Mouse (Mus musculus): Measurements from ENCODE around the gene Iqcd. TPM values are rescaled to one million over a fixed set of nuclear protein-coding genes. Genes with fewer than 3 reads are reported as not detected.

The Iqcd gene
- polyA plus RNA-seq, 2 experiments, result 0.12 to 1.4 TPM

DNA sequence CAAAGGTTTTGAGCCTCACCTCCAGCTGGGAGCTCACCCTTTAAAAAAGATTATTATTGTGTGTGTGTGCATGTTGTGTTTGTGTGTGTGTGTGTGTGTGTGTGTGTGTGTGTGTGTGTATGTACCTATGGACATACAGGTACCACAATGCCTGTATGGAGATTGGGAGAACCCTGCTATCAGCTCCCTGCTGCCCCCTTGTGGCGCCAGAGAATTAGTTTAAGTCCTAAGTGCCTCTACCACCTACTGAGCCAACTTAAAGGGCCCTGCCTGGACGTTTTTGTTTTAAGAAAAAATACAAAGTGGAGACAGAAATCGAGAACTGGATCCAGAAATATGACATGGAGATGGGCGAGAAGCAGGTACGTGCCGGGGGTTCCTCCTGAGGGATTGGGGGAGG lies 16.0 kb downstream of the Iqcd start:
- H3K9ac ChIP-seq (ENCODE audit: low read depth, low read length, severe bottlenecking), result 0 out of 2 replicates have a peak overlapping the region, but pooled peaks have one; percentile 25
- peak overlapping the region; percentile 35 for H3K4me3 ChIP-seq (replicated peaks; ENCODE audit: low read length)
- DNase-seq (ENCODE audit: low spot score) (peak; percentile 76), ATAC-seq (ENCODE audit: low FRiP score, low read depth) (peak; percentile 46; the same call in 1 of the 2 replicates)
- peak overlapping the region; percentile 61 for H3K4me2 ChIP-seq (replicated peaks; ENCODE audit: low read depth, low read length, severe bottlenecking)
- 4% methylated on average over 6 of the region's 6 CpGs for WGBS
- H3K9me3 ChIP-seq (ENCODE audit: control insufficient read depth, low read length), result no peaks in the 10 kb centered on the region
- H3K27me3 ChIP-seq (ENCODE audit: control insufficient read depth, insufficient read depth, low read length), result no peaks in the 10 kb centered on the region
- no peak for TF ChIP-seq POLR2A (IDR thresholded peaks at IDR 0.05; ENCODE audit: borderline replicate concordance, extremely low read depth, insufficient read depth, insufficient read length)
- H3K4me1 ChIP-seq (ENCODE audit: control insufficient read depth, insufficient read depth, low read length), result no peaks in the 10 kb centered on the region
- H3K27ac ChIP-seq (replicated peaks; ENCODE audit: low read depth, low read length), result no peak overlapping the region
- H3K36me3 ChIP-seq (ENCODE audit: control insufficient read depth, insufficient read depth, low read length), result 0 out of 2 replicates have a peak, but pooled peaks cover 10% of the 10 kb centered on the region

DNA sequence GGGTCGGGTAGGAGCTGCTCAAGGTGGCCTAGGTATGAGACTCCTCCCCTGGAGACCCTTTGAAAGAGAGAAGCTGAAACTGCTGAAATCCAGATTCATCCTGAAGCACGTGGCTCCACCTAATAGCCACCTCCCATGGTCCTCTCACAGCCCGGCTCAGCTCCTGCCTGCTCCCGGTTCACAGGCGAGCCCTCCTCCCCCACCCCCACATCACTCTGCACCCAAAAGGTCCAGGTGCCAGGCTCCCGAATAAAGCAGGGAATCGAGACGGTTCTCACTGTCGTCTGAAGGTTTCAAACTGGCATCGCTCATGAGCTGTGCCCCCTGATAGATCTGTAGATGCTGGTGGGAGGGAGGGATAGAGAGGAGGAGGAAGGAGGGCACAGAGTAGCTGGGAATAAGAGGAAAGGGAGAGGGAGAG lies 16.4 kb downstream of the Iqcd start:
- DNase-seq (ENCODE audit: low spot score) (no peak), ATAC-seq (ENCODE audit: low FRiP score, low read depth) (peak; percentile 14; the same call in 1 of the 2 replicates)
- Histone ChIP-seq H3K9me3 (ENCODE audit: control insufficient read depth, low read length) (no peaks in the 10 kb centered on the region), H3K27me3 (ENCODE audit: control insufficient read depth, insufficient read depth, low read length) (no peaks in the 10 kb centered on the region), H3K4me3 (replicated peaks; ENCODE audit: low read length) (peak overlapping the region; percentile 35), H3K27ac (replicated peaks; ENCODE audit: low read depth, low read length) (no peak overlapping the region), H3K4me1 (ENCODE audit: control insufficient read depth, insufficient read depth, low read length) (no peaks in the 10 kb centered on the region), H3K9ac (ENCODE audit: low read depth, low read length, severe bottlenecking) (peak overlapping the region; percentile 25; the same call in 1 of the 2 replicates), H3K36me3 (ENCODE audit: control insufficient read depth, insufficient read depth, low read length) (0 out of 2 replicates have a peak, but pooled peaks cover 10% of the 10 kb centered on the region), H3K4me2 (replicated peaks; ENCODE audit: low read depth, low read length, severe bottlenecking) (peak overlapping the region; percentile 61)
- 4% methylated on average over 10 of the region's 10 CpGs for WGBS
- TF ChIP-seq POLR2A (IDR thresholded peaks at IDR 0.05; ENCODE audit: borderline replicate concordance, extremely low read depth, insufficient read depth, insufficient read length), result no peak

DNA sequence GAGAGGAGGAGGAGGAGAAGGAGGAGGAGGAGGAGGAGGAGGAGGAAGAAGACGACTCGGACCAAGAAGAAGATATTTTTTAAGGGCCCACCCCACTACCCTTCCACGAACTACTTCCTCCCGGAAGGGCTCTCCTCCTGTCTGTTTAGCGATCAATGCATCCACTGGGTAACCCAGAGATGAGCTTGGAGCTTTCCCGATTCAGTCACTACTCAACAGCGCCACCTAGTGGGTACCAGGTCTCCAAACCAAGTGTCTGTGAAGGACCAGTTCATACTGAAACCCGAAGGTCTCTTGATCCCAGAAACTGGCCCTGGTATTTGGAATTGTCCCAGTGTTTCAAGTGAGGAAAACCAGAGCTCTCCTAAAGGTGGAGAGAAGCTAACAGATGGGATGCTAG lies 16.9 kb downstream of the Iqcd start:
- TF ChIP-seq POLR2A (IDR thresholded peaks at IDR 0.05; ENCODE audit: borderline replicate concordance, extremely low read depth, insufficient read depth, insufficient read length), result 0 out of 2 replicates have a peak, but pooled peaks have one; percentile 23
- no peaks in the 10 kb centered on the region for H3K4me1 ChIP-seq (ENCODE audit: control insufficient read depth, insufficient read depth, low read length)
- 0 out of 2 replicates have a peak overlapping the region, but pooled peaks have one; percentile 25 for H3K9ac ChIP-seq (ENCODE audit: low read depth, low read length, severe bottlenecking)
- DNase-seq (ENCODE audit: low spot score), result peak; percentile 94
- WGBS, result 3% methylated on average over 7 of the region's 8 CpGs
- 0 out of 2 replicates have a peak, but pooled peaks cover 10% of the 10 kb centered on the region for H3K36me3 ChIP-seq (ENCODE audit: control insufficient read depth, insufficient read depth, low read length)
- no peaks in the 10 kb centered on the region for H3K9me3 ChIP-seq (ENCODE audit: control insufficient read depth, low read length)
- ATAC-seq (ENCODE audit: low FRiP score, low read depth), result peak; percentile 79
- H3K27me3 ChIP-seq (ENCODE audit: control insufficient read depth, insufficient read depth, low read length), result no peaks in the 10 kb centered on the region
- H3K4me2 ChIP-seq (replicated peaks; ENCODE audit: low read depth, low read length, severe bottlenecking), result peak overlapping the region; percentile 61
- H3K4me3 ChIP-seq (replicated peaks; ENCODE audit: low read length), result peak overlapping the region; percentile 35
- H3K27ac ChIP-seq (replicated peaks; ENCODE audit: low read depth, low read length), result no peak overlapping the region

DNA sequence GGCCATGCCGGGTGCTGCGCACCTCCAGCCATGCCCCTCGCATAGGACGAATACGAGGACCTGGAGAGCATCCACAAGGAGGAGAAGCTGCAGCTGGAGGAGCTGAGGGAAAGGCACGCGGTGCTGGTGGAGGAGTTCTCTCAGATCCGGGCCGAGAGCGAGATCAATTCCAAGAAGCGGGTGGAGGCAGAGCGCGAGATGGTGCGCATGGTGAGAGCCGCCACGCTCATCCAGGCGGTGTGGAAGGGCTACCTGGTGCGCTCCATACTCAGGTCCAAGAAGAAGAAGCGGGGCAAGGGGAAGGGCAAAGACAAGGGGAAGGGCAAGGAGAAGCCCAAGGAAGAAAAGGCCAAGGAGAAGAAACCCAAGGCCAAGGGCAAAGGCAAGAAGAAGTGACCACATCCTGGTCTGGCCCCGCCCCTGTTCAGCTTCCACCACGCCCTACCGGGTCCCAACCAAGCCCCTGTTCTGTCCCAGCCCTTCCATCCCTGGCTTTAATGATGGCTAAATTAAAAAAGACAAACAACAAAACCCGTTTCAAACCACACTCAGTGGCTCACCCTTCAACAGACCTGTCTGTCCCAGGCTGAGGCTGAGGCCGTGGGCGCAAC lies 17.9 kb downstream of the Iqcd start:
- Histone ChIP-seq H3K9ac (ENCODE audit: low read depth, low read length, severe bottlenecking) (no peak overlapping the region), H3K4me1 (ENCODE audit: control insufficient read depth, insufficient read depth, low read length) (peaks cover 8% of the 10 kb centered on the region), H3K4me2 (replicated peaks; ENCODE audit: low read depth, low read length, severe bottlenecking) (no peak overlapping the region), H3K4me3 (replicated peaks; ENCODE audit: low read length) (no peak overlapping the region), H3K9me3 (ENCODE audit: control insufficient read depth, low read length) (no peaks in the 10 kb centered on the region), H3K36me3 (ENCODE audit: control insufficient read depth, insufficient read depth, low read length) (0 out of 2 replicates have a peak, but pooled peaks cover 10% of the 10 kb centered on the region), H3K27ac (replicated peaks; ENCODE audit: low read depth, low read length) (no peak overlapping the region), H3K27me3 (ENCODE audit: control insufficient read depth, insufficient read depth, low read length) (no peaks in the 10 kb centered on the region)
- ATAC-seq (ENCODE audit: low FRiP score, low read depth) (no peak), DNase-seq (ENCODE audit: low spot score) (no peak)
- no peak for TF ChIP-seq POLR2A (IDR thresholded peaks at IDR 0.05; ENCODE audit: borderline replicate concordance, extremely low read depth, insufficient read depth, insufficient read length)
- WGBS, result 66% methylated on average over 25 of the region's 25 CpGs

DNA sequence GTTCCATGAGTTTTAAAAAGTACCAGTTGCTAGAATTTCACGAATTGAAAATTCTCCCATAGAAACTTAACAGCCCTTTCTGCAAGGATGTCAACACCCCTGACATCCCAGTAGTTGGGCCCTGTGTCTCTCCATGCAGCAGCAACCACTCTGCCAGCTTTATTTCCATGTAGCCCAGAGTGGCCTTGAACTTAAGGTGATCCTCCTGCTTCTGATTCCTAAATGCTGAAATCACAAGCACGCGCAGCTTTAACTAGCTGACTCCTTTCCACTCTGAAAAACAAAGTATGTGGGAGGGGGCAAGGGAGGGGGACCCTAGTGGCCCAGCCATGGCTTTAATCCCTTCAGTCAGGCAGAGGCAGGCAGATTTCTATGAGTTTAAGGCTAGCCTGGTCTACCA lies 18.5 kb downstream of the Iqcd start:
- no peak for ATAC-seq (ENCODE audit: low FRiP score, low read depth)
- WGBS, result 79% methylated on average over 3 of the region's 3 CpGs
- peaks cover 10% of the 10 kb centered on the region for H3K4me1 ChIP-seq (ENCODE audit: control insufficient read depth, insufficient read depth, low read length)
- TF ChIP-seq POLR2A (IDR thresholded peaks at IDR 0.05; ENCODE audit: borderline replicate concordance, extremely low read depth, insufficient read depth, insufficient read length), result no peak
- H3K4me2 ChIP-seq (replicated peaks; ENCODE audit: low read depth, low read length, severe bottlenecking), result no peak overlapping the region
- H3K9ac ChIP-seq (ENCODE audit: low read depth, low read length, severe bottlenecking), result no peak overlapping the region
- no peak overlapping the region for H3K4me3 ChIP-seq (replicated peaks; ENCODE audit: low read length)
- H3K27ac ChIP-seq (replicated peaks; ENCODE audit: low read depth, low read length), result no peak overlapping the region
- 0 out of 2 replicates have a peak, but pooled peaks cover 10% of the 10 kb centered on the region for H3K36me3 ChIP-seq (ENCODE audit: control insufficient read depth, insufficient read depth, low read length)
- no peaks in the 10 kb centered on the region for H3K9me3 ChIP-seq (ENCODE audit: control insufficient read depth, low read length)
- DNase-seq (ENCODE audit: low spot score), result no peak
- no peaks in the 10 kb centered on the region for H3K27me3 ChIP-seq (ENCODE audit: control insufficient read depth, insufficient read depth, low read length)

All from limb, embryonic 14.5 days (tissue).